Mouse (Mus musculus) limb, embryonic 11.5 days (tissue): ENCODE data around the gene Prss29. TPM values are rescaled to one million over a fixed set of nuclear protein-coding genes. Genes with fewer than 3 reads are reported as not detected.

Experiments
- ATAC-seq: fragments of 200-750 bp; cut with Nextera tagmentation; 2 replicates; pipeline ENCODE4 v1.8.0; 2017; ENCODE audit warnings: low read depth; ENCODE audit not compliant: insufficient number of reproducible peaks, low FRiP score, low TSS enrichment
- DNase-seq: peaks from one replicate; pipeline ENCODE4 v3.0.0-alpha.2; 2015; ENCODE audit warnings: low spot score
- H3K27ac ChIP-seq: fragments of 300-500 bp; sonication (generic); replicated peaks from 2 replicates; pipeline ENCODE4 v1.5.1; 2014; ENCODE audit warnings: low read depth, mild to moderate bottlenecking, low read length
- H3K27me3 ChIP-seq: fragments of 300-500 bp; sonication (generic); 2 replicates; pipeline ENCODE4 v1.6.1; 2014; ENCODE audit warnings: mild to moderate bottlenecking, low read length, mixed read lengths; ENCODE audit not compliant: control insufficient read depth, insufficient read depth
- H3K36me3 ChIP-seq: fragments of 300-500 bp; sonication (generic); 2 replicates; pipeline ENCODE4 v1.6.1; 2014; ENCODE audit warnings: mild to moderate bottlenecking, low read length, moderate library complexity, mixed read lengths; ENCODE audit not compliant: control insufficient read depth, insufficient read depth
- H3K4me1 ChIP-seq: fragments of 300-500 bp; sonication (generic); 2 replicates; pipeline ENCODE4 v1.6.1; 2014; ENCODE audit warnings: low read length, mixed read lengths; ENCODE audit not compliant: control insufficient read depth, insufficient read depth
- H3K4me2 ChIP-seq: fragments of 300-500 bp; sonication (generic); 2 replicates; pipeline ENCODE4 v1.6.1; 2014; ENCODE audit warnings: low read depth, mild to moderate bottlenecking, moderate library complexity; ENCODE audit not compliant: severe bottlenecking
- H3K4me3 ChIP-seq: fragments of 300-500 bp; sonication (generic); 2 replicates; pipeline ENCODE4 v1.5.1; 2014; ENCODE audit warnings: low read depth, low read length
- H3K9ac ChIP-seq: fragments of 300-500 bp; sonication (generic); 2 replicates; pipeline ENCODE4 v1.6.1; 2014; ENCODE audit warnings: mild to moderate bottlenecking, low read length
- H3K9me3 ChIP-seq: fragments of 300-500 bp; sonication (generic); 2 replicates; pipeline ENCODE4 v1.6.1; 2016; ENCODE audit warnings: low read length; ENCODE audit not compliant: control insufficient read depth
- WGBS: fragments of 180-500 bp; shearing (Covaris S2); extraction: QIAGEN DNeasy Blood & Tissue Kit; methylation state at CpG from one replicate; pipeline ENCODE4 v1.1.7; 2014; 5-methylcytosine and 5-hydroxymethylcytosine counted together
- polyA plus RNA-seq: library from polyadenylated mRNA; unstranded; fragments of >200 nt; fragmentation: Nextera tagmentation; extraction: Ambion mirVana; gene quantifications from 2 replicates; pipeline ENCODE4 v1.2.1, GENCODE M21; 2014

Gene Prss29
- not detected in 2 replicates for polyA plus RNA-seq

GRCm38 (mm10) chr17:25318354-25318753 is at the start of gene Prss29:
Gene Prss29 (plus strand): TSS chr17:25318654.
- WGBS, result 77% methylated on average over 5 of the region's 5 CpGs
- H3K9me3 ChIP-seq, result no peaks in the 10 kb centered on the region
- H3K27me3 ChIP-seq, result no peaks in the 10 kb centered on the region
- no peak within 1 kb of the TSS for H3K4me2 ChIP-seq
- ATAC-seq (no peak), DNase-seq (no peak)
- no peak within 1 kb of the TSS for H3K4me3 ChIP-seq
- H3K4me1 ChIP-seq, result no peaks in the 10 kb centered on the region
- no peak within 1 kb of the TSS for H3K9ac ChIP-seq
- H3K27ac ChIP-seq, result no peak within 1 kb of the TSS
- H3K36me3 ChIP-seq, result no peaks in the 10 kb centered on the region

- no peak overlapping the region; the same call in 1 of the 2 replicates for H3K9ac ChIP-seq
- 95% methylated on average over 2 of the region's 2 CpGs for WGBS
These were observed 47.6 kb upstream of the Prss29 start for GRCm38 (mm10) chr17:25270795-25271335.

GRCm38 (mm10) chr17:25272326-25272725 is 46.1 kb upstream of the Prss29 start:
- Histone ChIP-seq H3K4me3 (peak overlapping the region; percentile 100), H3K36me3 (peaks cover 27% of the 10 kb centered on the region), H3K27me3 (no peaks in the 10 kb centered on the region), H3K4me1 (peaks cover 15% of the 10 kb centered on the region), H3K4me2 (peak overlapping the region; percentile 98), H3K27ac (0 out of 2 replicates have a peak overlapping the region, but pooled peaks have one; percentile 26), H3K9ac (peak overlapping the region; percentile 100), H3K9me3 (no peaks in the 10 kb centered on the region)
- WGBS, result 0% methylated on average over 10 of the region's 10 CpGs
- ATAC-seq (no peak), DNase-seq (no peak)

More at GRCm38 (mm10) chr17:25270795-25271335, 47.6 kb upstream of the Prss29 start:
- no peak overlapping the region for H3K27ac ChIP-seq
- peaks cover 38% of the 10 kb centered on the region for H3K36me3 ChIP-seq
- DNase-seq (no peak), ATAC-seq (no peak)
- no peaks in the 10 kb centered on the region for H3K9me3 ChIP-seq
- no peak overlapping the region for H3K4me3 ChIP-seq
- peaks cover 15% of the 10 kb centered on the region for H3K4me1 ChIP-seq
- no peaks in the 10 kb centered on the region for H3K27me3 ChIP-seq
- H3K4me2 ChIP-seq, result peak overlapping the region; percentile 20; the same call in 1 of the 2 replicates

- Histone ChIP-seq H3K27ac (peak overlapping the region; percentile 98), H3K9ac (peak overlapping the region; percentile 100), H3K4me1 (peaks cover 15% of the 10 kb centered on the region), H3K4me2 (peak overlapping the region; percentile 98), H3K9me3 (no peaks in the 10 kb centered on the region), H3K36me3 (peaks cover 19% of the 10 kb centered on the region), H3K27me3 (no peaks in the 10 kb centered on the region), H3K4me3 (peak overlapping the region; percentile 100)
- peak; percentile 93 for DNase-seq
- under 1% methylated on average over 91 of the region's 92 CpGs for WGBS
- peak; percentile 89 for ATAC-seq
These were observed 45.3 kb upstream of the Prss29 start for GRCm38 (mm10) chr17:25272951-25273705.

GRCm38 (mm10) chr17:25273706-25274501 is 44.5 kb upstream of the Prss29 start:
- H3K36me3 ChIP-seq, result peaks cover 12% of the 10 kb centered on the region
- peak overlapping the region; percentile 100 for H3K9ac ChIP-seq
- peak overlapping the region; percentile 98 for H3K27ac ChIP-seq
- H3K4me3 ChIP-seq, result peak overlapping the region; percentile 100
- peaks cover 15% of the 10 kb centered on the region for H3K4me1 ChIP-seq
- peak overlapping the region; percentile 98; the same call in 1 of the 2 replicates for H3K4me2 ChIP-seq
- no peaks in the 10 kb centered on the region for H3K9me3 ChIP-seq
- WGBS, result 1% methylated on average over 36 of the region's 45 CpGs
- ATAC-seq (peak; percentile 89), DNase-seq (peak; percentile 98)
- H3K27me3 ChIP-seq, result no peaks in the 10 kb centered on the region

GRCm38 (mm10) chr17:25274571-25275346 is 43.7 kb upstream of the Prss29 start, which contains the start of gene Ube2i:
Gene Ube2i (minus strand): TSS chr17:25274622.
- Histone ChIP-seq H3K36me3 (peaks cover 5% of the 10 kb centered on the region), H3K9ac (peak within 1 kb of the TSS; percentile 100), H3K27me3 (no peaks in the 10 kb centered on the region), H3K4me3 (peak within 1 kb of the TSS; percentile 100), H3K4me2 (peak within 1 kb of the TSS; percentile 98; the same call in 1 of the 2 replicates), H3K4me1 (peaks cover 15% of the 10 kb centered on the region), H3K27ac (peak within 1 kb of the TSS; percentile 98), H3K9me3 (no peaks in the 10 kb centered on the region)
- WGBS, result 90% methylated on average over 9 of the region's 9 CpGs
- DNase-seq (no peak), ATAC-seq (no peak)

- H3K9ac ChIP-seq, result no peak overlapping the region
- no peak overlapping the region for H3K27ac ChIP-seq
- 0 out of 2 replicates have a peak, but pooled peaks cover 2% of the 10 kb centered on the region for H3K36me3 ChIP-seq
- H3K4me1 ChIP-seq, result peaks cover 12% of the 10 kb centered on the region
- 96% methylated on average over 3 of the region's 3 CpGs for WGBS
- ATAC-seq, result no peak
- DNase-seq, result no peak
- no peaks in the 10 kb centered on the region for H3K9me3 ChIP-seq
- no peaks in the 10 kb centered on the region for H3K27me3 ChIP-seq
- H3K4me2 ChIP-seq, result no peak overlapping the region
- no peak overlapping the region for H3K4me3 ChIP-seq
These were observed 42.6 kb upstream of the Prss29 start for GRCm38 (mm10) chr17:25275833-25276232.
